Mouse (Mus musculus): ENCODE results near the gene Olfr63.
"Not testable (repeated sequence)": the region's sequence is repeated elsewhere in the genome, so short reads cannot be mapped to it uniquely, and the experiment has no call there.

GRCm38 (mm10) chr17:33289039-33289875, 24.8 kb downstream of the Olfr63 start, which contains the start of gene Zfp955b:
- TF ChIP-seq CTCF, EP300 (IDR thresholded peaks at IDR 0.05; ENCODE audit: low read depth): not testable (repeated sequence)

Data from liver, postnatal 0 days (tissue).